Mouse (Mus musculus) megakaryocyte, embryonic 14.5 days (primary cell): ENCODE measurements around the gene Mgea5.

Source experiments
- FLI1 ChIP-seq: IDR thresholded peaks from 2 replicates; pipeline ENCODE4 v1.6.1; 2012; ENCODE audit warnings: low read length, inconsistent platforms, mixed read lengths
- GATA1 ChIP-seq: IDR thresholded peaks from 3 replicates; pipeline ENCODE4 v1.6.1; 2012; ENCODE audit warnings: mixed read lengths, low read length, inconsistent platforms, borderline replicate concordance

GRCm38 (mm10) chr19:45812673-45813252 is 29.1 kb upstream of the Mgea5 start:
- TF ChIP-seq GATA1 (no peak), FLI1 (no peak)
